Mouse (Mus musculus): ENCODE results near the gene Tcf23. TPM values are rescaled to one million over a fixed set of nuclear protein-coding genes. Genes with fewer than 3 reads are reported as not detected.

The Tcf23 gene
- polyA plus RNA-seq, 1 experiment from 2014 or later = not detected

- Histone ChIP-seq H3K27me3 (peaks cover 28% of the 10 kb centered on the region), H3K4me1 (peaks cover 6% of the 10 kb centered on the region), H3K9me3 (no peaks in the 10 kb centered on the region), H3K4me2 (replicated peaks) (no peak overlapping the region), H3K4me3 (no peak overlapping the region), H3K36me3 (no peaks in the 10 kb centered on the region), H3K9ac (replicated peaks) (no peak overlapping the region), H3K27ac (replicated peaks) (no peak overlapping the region)
- 45% methylated on average over 3 of the region's 3 CpGs for WGBS
- no peak for ATAC-seq (ENCODE audit: low FRiP score, low read depth)
Measured at GRCm38 (mm10) chr5:30963916-30964315, 4.5 kb upstream of the Tcf23 start.

- Histone ChIP-seq H3K4me2 (replicated peaks) (no peak overlapping the region), H3K27me3 (peaks cover 39% of the 10 kb centered on the region), H3K9ac (replicated peaks) (no peak overlapping the region), H3K9me3 (no peaks in the 10 kb centered on the region), H3K4me1 (no peaks in the 10 kb centered on the region), H3K4me3 (no peak overlapping the region), H3K36me3 (no peaks in the 10 kb centered on the region), H3K27ac (replicated peaks) (no peak overlapping the region)
- no peak for ATAC-seq (ENCODE audit: low FRiP score, low read depth)
- WGBS = 91% methylated on average over 4 of the region's 4 CpGs
Measured at GRCm38 (mm10) chr5:30966189-30966588, 2.3 kb upstream of the Tcf23 start.

GRCm38 (mm10) chr5:30969440-30969839, 978 bp downstream of the Tcf23 start:
- Histone ChIP-seq H3K4me3 (no peak overlapping the region), H3K4me1 (no peaks in the 10 kb centered on the region), H3K36me3 (no peaks in the 10 kb centered on the region), H3K27me3 (peaks cover 32% of the 10 kb centered on the region), H3K9me3 (no peaks in the 10 kb centered on the region), H3K4me2 (replicated peaks) (no peak overlapping the region), H3K9ac (replicated peaks) (no peak overlapping the region), H3K27ac (replicated peaks) (no peak overlapping the region)
- 82% methylated on average over 2 of the region's 2 CpGs for WGBS
- no peak for ATAC-seq (ENCODE audit: low FRiP score, low read depth)

GRCm38 (mm10) chr5:30974870-30975656, 6.6 kb downstream of the Tcf23 start:
- no peak for ATAC-seq (ENCODE audit: low FRiP score, low read depth)
- no peak overlapping the region for H3K4me2 ChIP-seq (replicated peaks)

GRCm38 (mm10) chr5:30982357-30982756, 13.9 kb downstream of the Tcf23 start:
- H3K9me3 ChIP-seq = no peaks in the 10 kb centered on the region
- H3K4me1 ChIP-seq = no peaks in the 10 kb centered on the region
- H3K4me3 ChIP-seq = no peak overlapping the region
- no peaks in the 10 kb centered on the region for H3K36me3 ChIP-seq
- H3K4me2 ChIP-seq (replicated peaks) = no peak overlapping the region
- no peak for ATAC-seq (ENCODE audit: low FRiP score, low read depth)
- H3K27ac ChIP-seq (replicated peaks) = 0 out of 2 replicates have a peak overlapping the region, but pooled peaks have one; percentile 2
- no peaks in the 10 kb centered on the region for H3K27me3 ChIP-seq
- no peak overlapping the region for H3K9ac ChIP-seq (replicated peaks)
- WGBS = 19% methylated on average over 2 of the region's 2 CpGs

More at GRCm38 (mm10) chr5:30974870-30975656, 6.6 kb downstream of the Tcf23 start:
- H3K4me3 ChIP-seq = no peak overlapping the region
- 79% methylated on average over 9 of the region's 9 CpGs for WGBS
- no peak overlapping the region for H3K9ac ChIP-seq (replicated peaks)
- H3K4me1 ChIP-seq = no peaks in the 10 kb centered on the region
- H3K27ac ChIP-seq (replicated peaks) = no peak overlapping the region
- H3K27me3 ChIP-seq = peaks cover 9% of the 10 kb centered on the region
- H3K9me3 ChIP-seq = no peaks in the 10 kb centered on the region
- H3K36me3 ChIP-seq = no peaks in the 10 kb centered on the region

- Histone ChIP-seq H3K27ac (replicated peaks) (no peak overlapping the region), H3K4me2 (replicated peaks) (no peak overlapping the region), H3K27me3 (no peaks in the 10 kb centered on the region), H3K9ac (replicated peaks) (no peak overlapping the region), H3K36me3 (no peaks in the 10 kb centered on the region), H3K4me1 (no peaks in the 10 kb centered on the region), H3K9me3 (no peaks in the 10 kb centered on the region), H3K4me3 (no peak overlapping the region)
- ATAC-seq (ENCODE audit: low FRiP score, low read depth) = no peak
- WGBS = 78% methylated on average over 5 of the region's 5 CpGs
Measured at GRCm38 (mm10) chr5:30992980-30993676, 24.7 kb downstream of the Tcf23 start.

- Histone ChIP-seq H3K27me3 (no peaks in the 10 kb centered on the region), H3K36me3 (no peaks in the 10 kb centered on the region), H3K4me3 (no peak overlapping the region), H3K4me2 (replicated peaks) (no peak overlapping the region), H3K4me1 (no peaks in the 10 kb centered on the region), H3K27ac (replicated peaks) (no peak overlapping the region), H3K9ac (replicated peaks) (no peak overlapping the region), H3K9me3 (no peaks in the 10 kb centered on the region)
- ATAC-seq (ENCODE audit: low FRiP score, low read depth) = no peak
- WGBS = 73% methylated on average over 3 of the region's 3 CpGs
Measured at GRCm38 (mm10) chr5:30994074-30994473, 25.6 kb downstream of the Tcf23 start.

GRCm38 (mm10) chr5:30994910-30995635, 26.6 kb downstream of the Tcf23 start:
- no peak for ATAC-seq (ENCODE audit: low FRiP score, low read depth)
- 75% methylated on average over 11 of the region's 11 CpGs for WGBS

GRCm38 (mm10) chr5:30998306-30998705, 29.8 kb downstream of the Tcf23 start:
- H3K9ac ChIP-seq (replicated peaks) = no peak overlapping the region
- 22% methylated on average over 5 of the region's 5 CpGs for WGBS
- no peak overlapping the region for H3K4me3 ChIP-seq
- ATAC-seq (ENCODE audit: low FRiP score, low read depth) = no peak
- H3K27me3 ChIP-seq = no peaks in the 10 kb centered on the region
- H3K9me3 ChIP-seq = no peaks in the 10 kb centered on the region
- H3K27ac ChIP-seq (replicated peaks) = no peak overlapping the region
- H3K4me2 ChIP-seq (replicated peaks) = no peak overlapping the region
- no peaks in the 10 kb centered on the region for H3K36me3 ChIP-seq
- no peaks in the 10 kb centered on the region for H3K4me1 ChIP-seq

More at GRCm38 (mm10) chr5:30994910-30995635, 26.6 kb downstream of the Tcf23 start:
- no peak overlapping the region for H3K4me3 ChIP-seq
- H3K36me3 ChIP-seq = no peaks in the 10 kb centered on the region
- H3K27me3 ChIP-seq = no peaks in the 10 kb centered on the region
- no peak overlapping the region for H3K27ac ChIP-seq (replicated peaks)
- no peaks in the 10 kb centered on the region for H3K4me1 ChIP-seq
- H3K9me3 ChIP-seq = no peaks in the 10 kb centered on the region
- H3K4me2 ChIP-seq (replicated peaks) = no peak overlapping the region
- H3K9ac ChIP-seq (replicated peaks) = no peak overlapping the region

- no peak for ATAC-seq (ENCODE audit: low FRiP score, low read depth)
- H3K9me3 ChIP-seq = no peaks in the 10 kb centered on the region
- H3K9ac ChIP-seq (replicated peaks) = no peak overlapping the region
- no peak overlapping the region for H3K4me2 ChIP-seq (replicated peaks)
- H3K27me3 ChIP-seq = no peaks in the 10 kb centered on the region
- H3K4me1 ChIP-seq = no peaks in the 10 kb centered on the region
- H3K27ac ChIP-seq (replicated peaks) = no peak overlapping the region
- WGBS = 67% methylated on average over 5 of the region's 5 CpGs
- no peaks in the 10 kb centered on the region for H3K36me3 ChIP-seq
- no peak overlapping the region for H3K4me3 ChIP-seq
Measured at GRCm38 (mm10) chr5:30999324-30999723, 30.9 kb downstream of the Tcf23 start.

- 80% methylated on average over 7 of the region's 7 CpGs for WGBS
- Histone ChIP-seq H3K27me3 (no peaks in the 10 kb centered on the region), H3K9me3 (no peaks in the 10 kb centered on the region), H3K36me3 (no peaks in the 10 kb centered on the region), H3K4me2 (replicated peaks) (no peak overlapping the region), H3K27ac (replicated peaks) (no peak overlapping the region), H3K9ac (replicated peaks) (no peak overlapping the region), H3K4me3 (no peak overlapping the region), H3K4me1 (no peaks in the 10 kb centered on the region)
- no peak for ATAC-seq (ENCODE audit: low FRiP score, low read depth)
Measured at GRCm38 (mm10) chr5:31000122-31000521, 31.7 kb downstream of the Tcf23 start.

GRCm38 (mm10) chr5:31000993-31001392, 32.5 kb downstream of the Tcf23 start:
- Histone ChIP-seq H3K36me3 (no peaks in the 10 kb centered on the region), H3K9ac (replicated peaks) (no peak overlapping the region), H3K9me3 (no peaks in the 10 kb centered on the region), H3K4me1 (no peaks in the 10 kb centered on the region), H3K27ac (replicated peaks) (no peak overlapping the region), H3K27me3 (no peaks in the 10 kb centered on the region), H3K4me2 (replicated peaks) (no peak overlapping the region), H3K4me3 (no peak overlapping the region)
- ATAC-seq (ENCODE audit: low FRiP score, low read depth) = no peak
- WGBS = 90% methylated on average over 2 of the region's 2 CpGs

Data from midbrain, embryonic 12.5 days (tissue).